Mouse (Mus musculus) cerebellum, adult 2 months (tissue): ENCODE results near the gene Plxnb3. TPM values are rescaled to one million over a fixed set of nuclear protein-coding genes. Genes with fewer than 3 reads are reported as not detected.

ENCODE experiments used
- DNase-seq, 2 experiments: peaks; one replicate each; pipeline ENCODE4 v3.0.0; 2021
- H3K27ac ChIP-seq: fragments of 200-500 bp; 2 replicates; pipeline ENCODE4 v1.5.1; 2012; ENCODE audit warnings: low read length, control low read depth, inconsistent platforms; ENCODE audit not compliant: insufficient read depth
- H3K27me3 ChIP-seq: fragments of 200-500 bp; 2 replicates; pipeline ENCODE4 v1.6.1; 2012; ENCODE audit warnings: inconsistent platforms, mild to moderate bottlenecking, low read length, moderate library complexity; ENCODE audit not compliant: control insufficient read depth, insufficient read depth
- H3K4me1 ChIP-seq: fragments of 200-500 bp; 2 replicates; pipeline ENCODE4 v1.6.1; 2011; ENCODE audit warnings: low read length; ENCODE audit not compliant: control insufficient read depth, insufficient read depth
- H3K4me3 ChIP-seq: fragments of 200-500 bp; replicated peaks from 2 replicates; pipeline ENCODE3; 2011; ENCODE audit warnings: mild to moderate bottlenecking, low read depth, low read length, control low read depth; ENCODE audit not compliant: insufficient read depth
- CTCF ChIP-seq: fragments of 200-500 bp; IDR thresholded peaks from 2 replicates; pipeline ENCODE4 v1.5.1; 2011; ENCODE audit warnings: low read depth, mild to moderate bottlenecking, control low read depth, low read length, moderate library complexity, borderline replicate concordance; ENCODE audit not compliant: insufficient read depth
- POLR2A ChIP-seq: fragments of 200-500 bp; IDR thresholded peaks from 2 replicates; pipeline ENCODE4 v1.6.1; 2011; ENCODE audit warnings: low read length, control low read depth, borderline replicate concordance; ENCODE audit not compliant: insufficient read depth
- WGBS: fragments of 180-500 bp; shearing (Covaris S2); methylation state at CpG from one replicate; pipeline ENCODE4 v1.1.7; 2018; 5-methylcytosine and 5-hydroxymethylcytosine counted together
- polyA plus RNA-seq: library from polyadenylated mRNA; depleted of rRNA; stranded (reverse); fragments of >200 nt; gene quantifications from 2 replicates; pipeline ENCODE4 v1.2.3, GENCODE M21; 2012

Plxnb3 gene
- polyA plus RNA-seq, 1 experiment = 32.5 TPM

DNA sequence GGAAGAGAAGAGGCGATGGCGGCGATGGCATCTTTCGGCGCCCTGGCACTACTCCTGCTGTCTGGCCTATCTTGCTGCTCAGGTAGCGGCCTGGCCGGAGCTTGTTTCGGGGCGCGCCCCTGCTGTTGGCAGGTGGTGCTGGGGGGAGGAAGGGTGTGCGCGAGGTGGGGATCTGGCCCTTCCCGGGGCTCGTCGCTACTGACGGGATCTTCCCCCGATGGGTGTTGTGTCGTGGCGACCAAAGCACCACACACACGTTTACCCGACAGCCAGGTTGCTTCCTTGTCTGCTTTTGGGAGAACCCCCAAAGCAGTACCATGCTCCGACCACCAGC is 30.3 kb downstream of the Plxnb3 start:
- peak overlapping the region; percentile 80 for H3K27ac ChIP-seq
- TF ChIP-seq POLR2A = no peak
- TF ChIP-seq CTCF = no peak
- 12% methylated on average over 22 of the region's 22 CpGs for WGBS
- DNase-seq = no peak
- H3K27me3 ChIP-seq = no peaks in the 10 kb centered on the region
- peaks cover 8% of the 10 kb centered on the region; the same call in 1 of the 2 replicates for H3K4me1 ChIP-seq
- peak overlapping the region; percentile 99 for H3K4me3 ChIP-seq

DNA sequence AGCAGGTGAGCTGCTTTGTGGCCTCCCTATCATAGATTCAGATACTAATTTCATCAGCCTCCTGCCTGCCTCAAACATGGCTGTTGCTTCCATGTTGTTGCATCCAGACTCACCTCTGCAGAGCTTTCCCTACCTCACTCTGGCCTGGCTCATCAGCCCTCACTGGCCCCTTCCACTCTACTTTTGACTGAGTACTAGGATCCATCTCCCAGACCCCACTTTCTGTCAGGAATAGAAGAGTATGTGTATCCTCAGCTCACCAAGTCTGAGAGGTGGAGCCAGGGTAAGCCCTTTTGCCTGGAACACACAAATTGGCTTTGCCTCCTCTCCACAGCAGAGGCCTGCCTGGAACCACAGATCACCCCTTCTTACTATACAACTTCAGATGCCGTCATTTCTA is 31.6 kb downstream of the Plxnb3 start:
- 82% methylated on average over 1 of the region's 1 CpGs for WGBS
- no peak overlapping the region for H3K4me3 ChIP-seq
- no peaks in the 10 kb centered on the region for H3K27me3 ChIP-seq
- TF ChIP-seq POLR2A = no peak
- TF ChIP-seq CTCF = no peak
- H3K4me1 ChIP-seq = peaks cover 6% of the 10 kb centered on the region; the same call in 1 of the 2 replicates
- no peak overlapping the region for H3K27ac ChIP-seq
- DNase-seq = no peak

- peaks cover 9% of the 10 kb centered on the region; the same call in 1 of the 2 replicates for H3K4me1 ChIP-seq
- no peak overlapping the region for H3K4me3 ChIP-seq
- no peak for DNase-seq
- TF ChIP-seq POLR2A = no peak
- TF ChIP-seq CTCF = no peak
- no peaks in the 10 kb centered on the region for H3K27me3 ChIP-seq
- H3K27ac ChIP-seq = no peak overlapping the region
Observed at GRCm38 (mm10) chrX:73793039-73793438, 36.1 kb downstream of the Plxnb3 start.

DNA sequence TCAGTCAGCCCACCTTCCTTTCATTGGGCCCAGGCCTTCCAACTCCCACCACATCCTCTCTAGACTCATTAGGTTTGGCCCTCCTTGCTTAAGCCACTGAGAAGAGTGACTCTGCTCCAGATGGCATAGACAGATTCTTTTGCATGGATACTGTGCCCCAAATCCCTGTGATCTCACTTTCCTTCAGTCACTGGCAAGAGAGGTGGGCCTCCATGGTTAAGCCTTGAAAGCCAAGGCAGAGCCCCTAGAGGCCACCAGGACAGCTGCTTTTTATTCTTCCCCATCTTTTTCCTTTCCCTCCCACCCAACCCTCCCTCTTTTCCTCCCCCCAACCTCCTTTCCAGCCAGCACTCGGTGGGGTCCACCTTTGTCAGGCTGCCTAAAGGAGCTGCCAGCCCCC is 36.6 kb downstream of the Plxnb3 start:
- DNase-seq = no peak
- TF ChIP-seq POLR2A = no peak
- TF ChIP-seq CTCF = no peak
- Histone ChIP-seq H3K27me3 (no peaks in the 10 kb centered on the region), H3K27ac (no peak overlapping the region), H3K4me3 (no peak overlapping the region), H3K4me1 (peaks cover 11% of the 10 kb centered on the region; the same call in 1 of the 2 replicates)
- WGBS = no CpG with 5 or more reads among the region's 1 CpGs

DNA sequence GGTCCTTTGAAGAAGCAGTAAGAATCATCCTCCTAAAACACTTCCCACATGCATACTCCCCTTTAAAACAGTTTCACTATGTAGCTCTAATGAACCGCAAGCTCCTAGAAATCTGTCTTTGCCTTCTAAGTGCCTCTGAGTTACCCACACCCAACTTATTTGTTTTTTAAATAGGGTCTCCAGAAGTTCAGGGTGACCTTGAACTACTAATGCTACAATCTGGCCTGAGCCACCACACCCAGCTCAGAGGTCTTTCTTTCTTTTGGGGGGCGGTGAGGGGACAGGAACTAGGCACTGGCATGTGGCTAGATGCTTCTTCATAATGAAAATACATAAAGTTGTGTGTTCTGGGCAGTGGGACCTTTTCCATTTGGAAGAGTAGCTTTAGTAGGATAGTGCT is 40.6 kb downstream of the Plxnb3 start:
- H3K4me3 ChIP-seq = no peak overlapping the region
- H3K27me3 ChIP-seq = no peaks in the 10 kb centered on the region
- no peak for TF ChIP-seq POLR2A
- TF ChIP-seq CTCF = no peak
- no peak for DNase-seq
- peak overlapping the region; percentile 75 for H3K27ac ChIP-seq
- 97% methylated on average over 2 of the region's 2 CpGs for WGBS
- peaks cover 21% of the 10 kb centered on the region for H3K4me1 ChIP-seq

DNA sequence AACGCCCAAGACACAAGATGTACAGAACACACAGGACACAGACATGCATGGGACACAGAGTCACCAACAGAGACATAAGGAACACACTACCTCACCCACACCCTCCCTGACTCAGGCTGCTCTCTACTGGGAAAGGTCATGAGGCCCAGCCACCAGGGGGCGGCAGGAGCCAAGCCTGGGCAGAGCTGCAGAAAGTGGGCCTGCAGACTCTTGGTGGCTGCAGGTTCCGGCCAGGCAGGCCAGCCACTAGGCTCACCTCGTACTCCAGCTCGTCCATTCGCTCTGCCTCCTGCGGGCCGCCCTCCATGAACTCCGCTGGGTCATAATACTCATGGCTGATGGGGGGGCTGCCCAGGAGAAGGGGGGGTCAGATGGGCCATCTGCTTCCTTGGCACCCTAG is 41.6 kb downstream of the Plxnb3 start:
- Histone ChIP-seq H3K27ac (peak overlapping the region; percentile 89), H3K27me3 (no peaks in the 10 kb centered on the region), H3K4me1 (peaks cover 21% of the 10 kb centered on the region), H3K4me3 (no peak overlapping the region)
- 8% methylated on average over 9 of the region's 9 CpGs for WGBS
- peak; percentile 83 to 87 for DNase-seq
- TF ChIP-seq CTCF (peak; percentile 78), POLR2A (no peak)

DNA sequence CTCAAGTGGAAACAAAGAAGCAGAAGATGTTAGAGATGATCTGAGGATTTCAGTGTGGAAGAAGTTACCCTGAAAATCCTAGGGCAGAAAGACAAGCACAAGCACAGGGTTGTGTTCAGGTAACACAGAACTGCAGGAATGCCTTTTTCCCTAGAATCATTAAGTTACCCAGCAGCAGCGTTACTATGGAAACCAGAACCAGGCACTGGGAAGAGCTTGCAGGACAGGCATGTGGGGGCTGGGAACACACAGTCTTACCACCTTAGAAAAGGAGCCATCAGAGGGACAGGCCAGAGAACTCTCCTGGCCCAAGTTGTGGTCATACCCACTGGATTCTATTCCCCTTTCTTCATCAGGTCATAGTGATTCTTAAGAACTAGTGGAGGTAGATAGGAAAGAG is 48.9 kb downstream of the Plxnb3 start:
- Histone ChIP-seq H3K4me3 (no peak overlapping the region), H3K27ac (no peak overlapping the region), H3K27me3 (no peaks in the 10 kb centered on the region), H3K4me1 (no peaks in the 10 kb centered on the region)
- no peak for DNase-seq
- no peak for TF ChIP-seq POLR2A
- TF ChIP-seq CTCF = no peak
- 59% methylated on average over 1 of the region's 1 CpGs for WGBS

DNA sequence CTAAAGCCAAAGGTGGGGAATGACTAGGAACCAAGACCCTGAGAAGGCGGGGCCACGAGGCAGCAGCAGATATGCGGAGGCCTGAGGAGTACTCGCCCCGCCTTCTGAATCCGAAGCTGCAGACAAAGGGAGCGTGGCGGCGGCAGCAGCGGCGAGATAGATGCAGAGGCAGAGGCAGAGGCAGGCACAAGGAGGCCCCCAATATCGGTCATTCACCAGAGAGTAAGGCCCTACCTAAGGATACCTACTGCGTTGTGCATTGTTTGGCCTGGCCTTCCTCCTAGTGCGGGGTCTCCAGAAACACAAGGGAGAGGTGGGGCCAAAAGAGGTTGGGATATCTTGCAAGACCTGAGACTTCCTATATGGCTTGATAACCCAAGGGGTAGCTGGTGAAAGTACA is 58.2 kb downstream of the Plxnb3 start:
- no peak for TF ChIP-seq CTCF
- TF ChIP-seq POLR2A = no peak
- WGBS = 27% methylated on average over 14 of the region's 14 CpGs
- no peak overlapping the region for H3K4me3 ChIP-seq
- H3K27me3 ChIP-seq = no peaks in the 10 kb centered on the region
- H3K4me1 ChIP-seq = no peaks in the 10 kb centered on the region
- H3K27ac ChIP-seq = no peak overlapping the region
- DNase-seq = no peak
